ENCODE assay signal across 23 mouse cellular contexts in the genomic region with DNA sequence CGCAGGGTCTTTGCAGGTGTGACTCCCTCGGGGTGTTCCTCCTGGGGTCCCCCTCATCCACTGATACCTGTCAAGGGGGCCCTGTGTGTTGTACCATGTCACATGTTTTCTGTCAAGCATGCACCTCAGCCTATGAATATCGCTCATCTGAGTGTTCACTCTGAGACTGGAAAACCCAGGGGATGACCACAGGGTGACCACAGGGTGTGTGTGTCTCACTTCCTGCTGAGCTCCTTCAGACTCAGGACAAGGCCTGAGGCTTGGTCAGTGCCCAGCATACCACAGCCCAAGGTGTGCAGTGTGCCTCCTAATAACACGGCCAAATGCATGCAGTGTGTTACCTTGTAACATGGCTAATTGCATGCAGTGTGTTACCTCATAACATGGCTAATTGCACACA. TPM values are rescaled to one million over a fixed set of nuclear protein-coding genes. Genes with fewer than 3 reads are reported as not detected.
DNase-seq lines count a peak whose midpoint lies in the region; ATAC-seq and TF ChIP-seq lines count a peak whose summit lies in the region.
"Had no signal": no experiment of that assay in that cellular context is flagged by ENCODE, and none has a peak within 500 bp of the region (broad histone marks: within the 10 kb centered on the region; RNA-seq: fewer than 3 reads in every experiment).

No protein-coding gene starts in this region.

- H3K4me3 ChIP-seq in left cerebral cortex, adult 2 months: no peak overlapping the region
- no peak overlapping the region for H3K4me3 ChIP-seq in CH12.LX (replicated peaks in 1 of 3; ENCODE audit: low read depth in 2 of 3, low read length in 2 of 3, poor library complexity in 1 of 3)
- no peak overlapping the region for H3K4me3 ChIP-seq in hindbrain, postnatal 0 days (ENCODE audit: low read length)
- H3K4me3 ChIP-seq: embryonic facial prominence, embryonic 13.5 days; heart, adult 2 months; heart, embryonic 15.5 days; hindbrain, embryonic 10.5 days had no signal

- H3K36me3 ChIP-seq in CH12.LX (replicated peaks in 1 of 2; ENCODE audit: control insufficient read depth in 1 of 2, insufficient read depth in 1 of 2, low read length in 1 of 2): no peaks in the 10 kb centered on the region
- H3K36me3 ChIP-seq in hindbrain, postnatal 0 days (ENCODE audit: insufficient read depth, low read length): no peaks in the 10 kb centered on the region
- H3K36me3 ChIP-seq: embryonic facial prominence, embryonic 13.5 days; heart, embryonic 15.5 days; hindbrain, embryonic 10.5 days had no signal

- H3K4me1 ChIP-seq in CH12.LX (ENCODE audit: control insufficient read depth in 1 of 2, insufficient read depth in 2 of 2): peaks cover 0 to 23% of the 10 kb centered on the region in 2 experiments; a peak in 2 of 4 replicates
- H3K4me1 ChIP-seq in hindbrain, postnatal 0 days (ENCODE audit: insufficient read depth, low read length): no peaks in the 10 kb centered on the region
- H3K4me1 ChIP-seq: embryonic facial prominence, embryonic 13.5 days had no signal

- peak overlapping the region; percentile 97 for H3K27ac ChIP-seq in left cerebral cortex, adult 2 months
- no peak overlapping the region for H3K27ac ChIP-seq in CH12.LX (ENCODE audit: insufficient read depth, low read depth)
- H3K27ac ChIP-seq in hindbrain, postnatal 0 days: no peak overlapping the region
- H3K27ac ChIP-seq: embryonic facial prominence, embryonic 13.5 days; heart, adult 2 months; heart, embryonic 15.5 days; hindbrain, embryonic 10.5 days; hindbrain, embryonic 14.5 days had no signal

- no peak for TF ChIP-seq EP300 in CH12.LX (IDR thresholded peaks at IDR 0.05; ENCODE audit: low read length)

- peaks cover 3% of the 10 kb centered on the region for H3K9me3 ChIP-seq in CH12.LX (replicated peaks; ENCODE audit: low read length)
- H3K9me3 ChIP-seq in hindbrain, postnatal 0 days (ENCODE audit: low read length): no peaks in the 10 kb centered on the region
- H3K9me3 ChIP-seq: embryonic facial prominence, embryonic 13.5 days; heart, embryonic 15.5 days; hindbrain, embryonic 10.5 days had no signal

- ATAC-seq in monocyte, adult 5-6 weeks (replicated peaks; ENCODE audit: insufficient number of reproducible peaks, low FRiP score, low TSS enrichment, poor library complexity, severe bottlenecking): peak; percentile 36; the same call in 1 of the 2 replicates
- ATAC-seq in hindbrain, postnatal 0 days: no peak
- ATAC-seq: CD4-positive, CD25-positive, alpha-beta regulatory T cell, adult 4 months; forebrain, embryonic 14.5 days had no signal

- TF ChIP-seq POLR2A in CH12.LX (IDR thresholded peaks at IDR 0.05; ENCODE audit: low read depth, low read length): no peak

- H3K79me2 ChIP-seq in CH12.LX (replicated peaks; ENCODE audit: control insufficient read depth, extremely low read depth, insufficient read depth, poor library complexity, severe bottlenecking): no peaks in the 10 kb centered on the region

- 89% methylated on average over 4 of the region's 4 CpGs for WGBS in hindbrain, postnatal 0 days

- peaks cover 40% of the 10 kb centered on the region for H3K27me3 ChIP-seq in CH12.LX (replicated peaks)
- H3K27me3 ChIP-seq in hindbrain, postnatal 0 days (ENCODE audit: insufficient read depth, low read length): no peaks in the 10 kb centered on the region
- H3K27me3 ChIP-seq: embryonic facial prominence, embryonic 13.5 days; heart, embryonic 15.5 days had no signal

- intact Hi-C loops in left cerebral cortex, adult 2 months (cut with DNase I): loop anchor here (2.0 kb wide), 1 partner anchor 19 kb away; the partner anchor contains the start of genes Kcnab2 and Nphp4
- intact Hi-C loops in left cerebral cortex, postnatal 25 days (cut with DNase I): no loop called here
- intact Hi-C loops in heart, postnatal 36 days (cut with DNase I): no loop called here

- in situ Hi-C loops in CH12.LX (cut with MboI; ENCODE audit: low pct_ligation_motif_present, low pct_unique_long_range_greater_than_20kb, low sequenced_read_pairs): no loop called here

- TF ChIP-seq RAD21 in CH12.LX (IDR thresholded peaks at IDR 0.05; ENCODE audit: low read depth, low read length): no peak

- dilution Hi-C loops in CH12.LX (cut with MboI; ENCODE audit: extremely low pct_ligation_motif_present, extremely low pct_unique_long_range_greater_than_20kb, low sequenced_read_pairs): no loop called here

- peak in 1 of 2 experiments; percentile 10 for DNase-seq in left cerebral cortex, adult 2 months (ENCODE audit: extremely low spot score in 1 of 2, low spot score in 2 of 2)
- DNase-seq in left cerebral cortex, postnatal 25 days (ENCODE audit: low spot score in 2 of 2): no peak
- DNase-seq in CH12.LX (ENCODE audit: extremely low read depth): no peak
- no peak for DNase-seq in hindbrain, postnatal 0 days (ENCODE audit: low spot score)
- DNase-seq in heart, postnatal 36 days: no peak
- no peak for DNase-seq in right cerebral cortex, postnatal 10 days (ENCODE audit: low spot score in 2 of 2)
- DNase-seq: adrenal gland, postnatal 10 days; B cell, adult 2 months; cerebellum, adult 11 months; cerebellum, adult 8-10 months; cerebellum, postnatal 25 days; gastrocnemius, postnatal 14 days; heart, adult 2 months; heart, postnatal 14 days had no signal

- H3K4me2 ChIP-seq in CH12.LX (ENCODE audit: insufficient read depth, low read depth, poor library complexity, severe bottlenecking): no peak overlapping the region
- H3K4me2 ChIP-seq in hindbrain, postnatal 0 days (ENCODE audit: low read depth, low read length): no peak overlapping the region
- H3K4me2 ChIP-seq: embryonic facial prominence, embryonic 13.5 days; heart, embryonic 11.5 days; hindbrain, embryonic 14.5 days had no signal

- no peak for TF ChIP-seq CTCF in left cerebral cortex, adult 2 months (IDR thresholded peaks at IDR 0.05)
- no peak for TF ChIP-seq CTCF in CH12.LX (conservative IDR thresholded peaks at IDR 0.05 in 1 of 2, IDR thresholded peaks at IDR 0.05 in 1 of 2; ENCODE audit: low read depth in 2 of 2, low read length in 2 of 2)
- TF ChIP-seq CTCF in hindbrain, postnatal 0 days (IDR thresholded peaks at IDR 0.05; ENCODE audit: low read depth): no peak

- H3K9ac ChIP-seq in CH12.LX (ENCODE audit: insufficient read depth, low read depth): no peak overlapping the region
- no peak overlapping the region for H3K9ac ChIP-seq in hindbrain, postnatal 0 days (replicated peaks; ENCODE audit: low read length)
- H3K9ac ChIP-seq: embryonic facial prominence, embryonic 13.5 days; heart, embryonic 15.5 days; hindbrain, embryonic 14.5 days had no signal

TF ChIP-seq in CH12.LX, 34 proteins besides CTCF, POLR2A, EP300 and RAD21:
- TF ChIP-seq TCF12 (IDR thresholded peaks at IDR 0.05; ENCODE audit: low read depth, low read length) (peak; percentile 15; the same call in 1 of the 2 replicates), IRF4 (IDR thresholded peaks at IDR 0.05; ENCODE audit: low read depth, low read length) (peak; percentile 73), ETS1 (conservative IDR thresholded peaks at IDR 0.05; ENCODE audit: low read depth, low read length) (0 out of 2 replicates have a peak, but pooled peaks have one; percentile 12), HCFC1 (IDR thresholded peaks at IDR 0.05; ENCODE audit: low read depth, low read length) (no peak), BHLHE40 (IDR thresholded peaks at IDR 0.05; ENCODE audit: low read depth, low read length) (peak; percentile 48)

RNA-seq across cellular contexts. Expression of gene Nphp4, which starts 18.8 kb away (rescaled TPM):
- total RNA-seq in left cerebral cortex, adult 2 months (2021): 10 to 100 TPM; 22.8 to 24.9 TPM
- 10 to 100 TPM; 18.3 to 21.4 TPM for total RNA-seq in left cerebral cortex, postnatal 25 days (2021)
- 0.29 and 0.68 TPM in 2 replicates for total RNA-seq in CH12.LX (2012; rRNA removed)
- 0.15 TPM in 1 of 2 replicates, not detected in the other for total RNA-seq in CH12.LX (2014; rRNA removed)
- polyA plus RNA-seq in CH12.LX (2012; ENCODE audit: insufficient read length, low read depth): 0.09 TPM in 1 of 2 replicates, not detected in the other
- total RNA-seq in monocyte, adult 5-6 weeks (2017): 0.19 TPM in 1 of 3 replicates, not detected in the others
- total RNA-seq in hindbrain, postnatal 0 days (2014; rRNA removed): 8.7 and 10.4 TPM in 2 replicates
- polyA plus RNA-seq in hindbrain, postnatal 0 days (2015; fragmentation: Nextera tagmentation; extraction: Ambion mirVana): 3.9 and 4.0 TPM in 2 replicates
- under 1 TPM; 0.89 to 1.00 TPM for total RNA-seq in heart, postnatal 36 days (2021)
- total RNA-seq: MEL had no signal

RNA-seq across cellular contexts. Expression of gene Kcnab2, which starts 20.0 kb away (rescaled TPM):
- 100 to 1,000 TPM; 375 to 385 TPM for total RNA-seq in left cerebral cortex, adult 2 months (2021)
- 100 to 1,000 TPM; 319 to 332 TPM for total RNA-seq in left cerebral cortex, postnatal 25 days (2021)
- 56.3 and 58.3 TPM in 2 replicates for total RNA-seq in CH12.LX (2012; rRNA removed)
- total RNA-seq in CH12.LX (2014; rRNA removed): 35.3 and 35.7 TPM in 2 replicates
- 95.8 and 116 TPM in 2 replicates for polyA plus RNA-seq in CH12.LX (2012; ENCODE audit: insufficient read length, low read depth)
- 75.3 to 156 TPM (median 133 TPM) in 3 replicates for total RNA-seq in monocyte, adult 5-6 weeks (2017)
- total RNA-seq in hindbrain, postnatal 0 days (2014; rRNA removed): 54.0 and 55.6 TPM in 2 replicates
- polyA plus RNA-seq in hindbrain, postnatal 0 days (2015; fragmentation: Nextera tagmentation; extraction: Ambion mirVana): 30.8 and 33.2 TPM in 2 replicates
- 1 to 10 TPM; 1.3 to 2.1 TPM for total RNA-seq in heart, postnatal 36 days (2021)

Comparison
In these comparisons a context has a peak if more than half of its experiments do, and no peak if none do; other contexts are left out.
1. RNA of gene Kcnab2, which starts 20.0 kb away (total RNA-seq): 375 to 385 TPM in left cerebral cortex, adult 2 months, 319 to 332 TPM in left cerebral cortex, postnatal 25 days, 75.3 to 156 TPM in monocyte, adult 5-6 weeks, 35.3 to 58.3 TPM in CH12.LX and 54.0 to 55.6 TPM in hindbrain, postnatal 0 days; 1.3 to 2.1 TPM in heart, postnatal 36 days; every median in the first group is over 10 times any median in the second.